In the genomic region with DNA sequence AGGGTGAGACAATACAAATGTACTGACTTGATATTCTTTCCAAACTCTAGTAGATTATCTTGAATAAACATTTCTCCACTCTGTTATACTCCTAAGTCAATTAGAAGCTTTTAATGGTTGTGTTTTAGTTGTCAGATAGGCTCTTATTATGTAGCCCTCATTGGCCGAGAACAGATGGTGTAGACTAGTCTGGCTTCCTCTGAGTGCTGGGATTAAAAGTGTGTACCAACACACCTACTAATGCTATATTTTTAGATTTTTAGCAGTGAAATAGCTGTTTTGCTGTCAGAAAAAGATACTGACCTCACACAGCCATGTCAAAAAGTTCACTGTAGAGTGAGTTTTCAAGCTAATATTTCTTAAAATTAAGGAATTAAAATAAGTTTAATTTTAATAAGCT, we compare ENCODE assay signal across 25 mouse cellular contexts. TPM values are rescaled to one million over a fixed set of nuclear protein-coding genes. Genes with fewer than 3 reads are reported as not detected.
"Had no signal": no experiment of that assay in that cellular context is flagged by ENCODE, and none has a peak within 500 bp of the region (broad histone marks: within the 10 kb centered on the region; RNA-seq: fewer than 3 reads in every experiment).

No protein-coding gene starts in this region.

- H3K36me3 ChIP-seq: kidney, embryonic 15.5 days; limb, embryonic 12.5 days; limb, embryonic 15.5 days; midbrain, embryonic 12.5 days had no signal

- DNase-seq: kidney, adult 8-10 months; kidney, postnatal 10 days; kidney, postnatal 36 days; layer of hippocampus, postnatal 36 days; left cerebral cortex, postnatal 4 days; liver, postnatal 0 days; lung, embryonic 14.5 days; right cerebral cortex, postnatal 25 days; thymus, adult 18-20 months; thymus, postnatal 14 days; thymus, postnatal 4 days had no signal

- H3K9ac ChIP-seq: kidney, embryonic 15.5 days; limb, embryonic 12.5 days; limb, embryonic 15.5 days; liver, embryonic 14.5 days; liver, postnatal 0 days; lung, embryonic 14.5 days; midbrain, embryonic 12.5 days had no signal

- H3K4me2 ChIP-seq: kidney, embryonic 15.5 days; limb, embryonic 12.5 days; limb, embryonic 15.5 days; liver, embryonic 11.5 days; lung, embryonic 14.5 days; midbrain, embryonic 12.5 days had no signal

- H3K4me3 ChIP-seq: kidney, embryonic 15.5 days; limb, embryonic 12.5 days; limb, embryonic 15.5 days; midbrain, embryonic 12.5 days; myocyte had no signal

- H3K4me1 ChIP-seq: kidney, embryonic 15.5 days; limb, embryonic 12.5 days; limb, embryonic 15.5 days; midbrain, embryonic 12.5 days had no signal

- ATAC-seq: liver, postnatal 0 days; lung, postnatal 0 days; midbrain, embryonic 16.5 days had no signal

- H3K9me3 ChIP-seq: kidney, embryonic 15.5 days; limb, embryonic 12.5 days; limb, embryonic 15.5 days; midbrain, embryonic 12.5 days had no signal

- H3K27me3 ChIP-seq: kidney, embryonic 15.5 days; limb, embryonic 12.5 days; limb, embryonic 15.5 days; midbrain, embryonic 12.5 days had no signal

- H3K27ac ChIP-seq: kidney, embryonic 15.5 days; limb, embryonic 12.5 days; limb, embryonic 15.5 days; liver, embryonic 14.5 days; macrophage; midbrain, embryonic 12.5 days had no signal

RNA-seq across cellular contexts. Expression of gene Abca16, which starts 2.9 kb away (rescaled TPM):
- polyA plus RNA-seq: kidney, embryonic 15.5 days; limb, embryonic 12.5 days; limb, embryonic 15.5 days; liver, embryonic 11.5 days; liver, embryonic 14.5 days; liver, postnatal 0 days; lung, embryonic 14.5 days; lung, postnatal 0 days; macrophage; midbrain, embryonic 12.5 days; midbrain, embryonic 16.5 days; myocyte; neural tube, embryonic 11.5 days; small intestine, adult 2 months; spleen, adult 2 months; stomach, embryonic 16.5 days had no signal
